Mouse (Mus musculus) large intestine, adult 2 months (tissue): ENCODE results near the gene Cdk19. TPM values are rescaled to one million over a fixed set of nuclear protein-coding genes. Genes with fewer than 3 reads are reported as not detected.

Source experiments
- DNase-seq: peaks from one replicate; pipeline ENCODE4 v3.0.0-alpha.2; 2012; ENCODE audit warnings: low read depth, low spot score
- WGBS: fragments of 180-500 bp; shearing (Covaris S2); methylation state at CpG from one replicate; pipeline ENCODE4 v1.1.7; 2018; 5-methylcytosine and 5-hydroxymethylcytosine counted together
- polyA plus RNA-seq: library from polyadenylated mRNA; depleted of rRNA; stranded (reverse); fragments of >200 nt; gene quantifications from 2 replicates; pipeline ENCODE4 v1.2.3, GENCODE M21; 2012

Cdk19 gene
- polyA plus RNA-seq, 1 experiment, result 3.6 TPM

DNA sequence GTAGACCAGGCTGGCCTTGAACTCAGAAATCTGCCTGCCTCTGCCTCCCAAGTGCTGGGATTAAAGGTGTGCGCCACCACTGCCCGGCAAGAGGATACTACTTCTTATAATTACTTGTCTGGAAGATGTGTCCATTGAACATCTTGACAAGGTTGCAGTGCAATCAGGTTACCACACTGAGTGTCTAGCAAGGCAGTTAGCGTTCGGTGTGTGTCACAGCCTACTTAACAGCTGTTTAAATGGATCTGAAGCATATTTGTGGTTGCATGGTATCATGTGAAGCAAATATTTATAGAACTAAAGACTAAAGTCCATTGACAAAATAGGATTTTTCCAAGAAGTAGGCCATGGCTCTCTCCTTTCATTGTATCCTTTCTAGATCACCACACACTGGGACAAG, 90.8 kb downstream of the Cdk19 start:
- 82% methylated on average over 4 of the region's 4 CpGs for WGBS

GRCm38 (mm10) chr10:40431957-40432356, 92.6 kb downstream of the Cdk19 start:
- WGBS, result 95% methylated on average over 3 of the region's 3 CpGs

More for the DNA sequence above, 90.8 kb downstream of the Cdk19 start:
- DNase-seq, result no peak

GRCm38 (mm10) chr10:40432375-40432774, 93.0 kb downstream of the Cdk19 start:
- no peak for DNase-seq
- WGBS, result 69% methylated on average over 9 of the region's 9 CpGs

More at GRCm38 (mm10) chr10:40431957-40432356, 92.6 kb downstream of the Cdk19 start:
- DNase-seq, result no peak

DNA sequence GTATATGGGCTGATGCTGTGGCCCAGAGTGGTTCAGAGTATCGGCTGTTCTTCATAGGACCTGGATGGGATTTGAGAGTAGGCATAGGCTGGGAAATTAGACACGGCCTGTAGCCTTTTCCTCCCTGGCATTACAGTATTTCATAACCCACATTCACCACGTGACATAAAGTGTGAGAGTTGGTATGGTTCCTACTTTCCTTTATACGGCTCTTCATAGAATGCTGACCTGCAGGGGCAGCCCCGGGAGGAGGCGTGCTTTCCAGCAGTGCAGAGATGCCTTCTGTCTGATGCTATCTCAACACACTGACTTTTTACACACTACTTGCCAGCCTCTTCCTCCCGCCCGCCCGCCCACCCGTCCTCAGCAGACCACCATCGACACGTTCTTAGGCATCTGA, 96.0 kb downstream of the Cdk19 start:
- DNase-seq, result no peak
- WGBS, result 86% methylated on average over 12 of the region's 12 CpGs

GRCm38 (mm10) chr10:40437117-40437516, 97.8 kb downstream of the Cdk19 start:
- 88% methylated on average over 3 of the region's 3 CpGs for WGBS
- no peak for DNase-seq

DNA sequence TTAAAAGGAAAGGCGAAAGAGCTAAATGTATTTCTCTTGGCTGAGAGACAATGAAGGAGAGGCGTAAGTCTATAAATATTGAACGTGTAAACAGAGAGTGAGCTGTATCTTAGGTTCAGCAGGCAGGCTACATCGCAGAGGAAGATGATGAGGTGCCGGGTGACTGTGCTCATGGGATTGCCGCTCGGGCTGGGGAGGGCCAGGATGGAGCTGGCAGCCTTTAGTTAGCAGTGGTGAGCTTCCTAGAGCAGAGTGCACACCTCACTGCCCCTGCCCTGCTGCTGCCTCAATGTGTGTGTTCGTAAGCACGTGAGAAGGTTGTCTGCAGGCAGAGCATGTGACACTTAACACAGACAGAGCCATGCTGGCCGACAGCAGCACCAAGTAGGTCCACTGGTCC, 101.4 kb downstream of the Cdk19 start:
- 30% methylated on average over 10 of the region's 10 CpGs for WGBS
- DNase-seq, result no peak

DNA sequence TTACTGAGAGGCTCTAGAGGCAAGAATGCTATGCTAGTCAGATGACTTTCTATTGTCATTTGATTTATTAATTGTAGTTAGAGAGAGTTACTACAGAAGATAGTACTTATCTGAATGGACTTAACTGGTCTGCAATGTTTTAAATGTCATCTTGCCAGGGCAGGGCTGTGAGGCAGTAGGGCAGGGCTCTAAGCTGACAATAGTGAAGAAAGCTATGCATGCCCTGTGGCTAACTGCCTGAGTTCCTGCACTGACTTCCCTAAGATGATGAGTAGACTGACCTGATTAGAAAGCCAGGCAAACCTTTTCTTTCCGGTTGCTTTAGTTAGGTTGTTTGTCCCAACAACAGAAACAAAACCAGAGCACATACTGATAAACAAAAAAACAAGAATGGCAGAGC, 102.7 kb downstream of the Cdk19 start:
- no peak for DNase-seq
- WGBS, result 80% methylated on average over 1 of the region's 1 CpGs

DNA sequence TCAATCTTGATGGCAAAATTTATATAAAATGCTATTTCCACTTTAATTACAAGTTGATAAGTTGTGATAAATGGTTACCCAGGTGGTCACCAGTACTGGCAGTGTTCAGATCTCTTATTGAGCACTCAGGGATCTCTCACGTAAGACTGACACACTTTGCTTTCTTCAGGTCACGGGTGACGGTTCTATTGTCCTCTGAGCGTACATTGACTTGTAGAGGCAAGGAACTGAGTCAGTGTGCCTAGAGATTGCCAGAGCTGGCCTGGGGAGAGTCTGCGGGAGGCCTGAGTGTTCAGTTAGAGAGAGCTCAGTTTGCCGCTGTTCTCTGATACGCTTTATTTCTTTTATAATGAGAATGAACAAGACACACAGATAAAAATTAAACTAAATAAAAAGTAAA, 104.0 kb downstream of the Cdk19 start:
- 33% methylated on average over 7 of the region's 7 CpGs for WGBS
- no peak for DNase-seq

- WGBS, result 29% methylated on average over 6 of the region's 6 CpGs
- DNase-seq, result no peak
These were observed 104.5 kb downstream of the Cdk19 start for GRCm38 (mm10) chr10:40443806-40444357.

- DNase-seq, result no peak
- WGBS, result 33% methylated on average over 4 of the region's 4 CpGs
These were observed 105.2 kb downstream of the Cdk19 start for GRCm38 (mm10) chr10:40444586-40444985.

DNA sequence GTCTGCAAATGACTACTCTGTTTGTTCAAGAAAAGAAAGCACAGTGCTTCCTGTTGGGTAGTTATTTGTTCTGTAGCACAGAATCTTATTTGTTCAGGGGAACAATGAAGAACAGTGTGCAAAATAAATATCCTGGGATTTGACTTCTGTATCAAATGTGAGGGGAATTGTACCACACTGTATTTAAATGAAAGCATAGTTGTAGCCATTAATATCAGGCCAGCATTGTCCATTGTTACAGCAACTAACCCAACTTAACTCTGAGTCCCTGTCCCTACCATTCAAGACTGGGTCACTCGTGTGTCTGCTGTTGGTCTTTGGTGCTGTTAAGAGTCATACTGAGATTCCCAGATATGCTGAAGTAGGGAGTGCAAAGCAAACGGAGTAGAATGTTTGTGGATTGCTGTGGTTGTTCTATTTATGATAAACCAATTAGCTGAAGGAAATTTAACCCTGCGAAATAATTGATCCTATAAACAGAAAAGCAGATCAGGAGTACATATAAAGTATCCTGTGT, 106.8 kb downstream of the Cdk19 start:
- DNase-seq, result no peak
- 39% methylated on average over 3 of the region's 3 CpGs for WGBS

GRCm38 (mm10) chr10:40446630-40447029, 107.3 kb downstream of the Cdk19 start:
- 79% methylated on average over 3 of the region's 3 CpGs for WGBS
- no peak for DNase-seq

DNA sequence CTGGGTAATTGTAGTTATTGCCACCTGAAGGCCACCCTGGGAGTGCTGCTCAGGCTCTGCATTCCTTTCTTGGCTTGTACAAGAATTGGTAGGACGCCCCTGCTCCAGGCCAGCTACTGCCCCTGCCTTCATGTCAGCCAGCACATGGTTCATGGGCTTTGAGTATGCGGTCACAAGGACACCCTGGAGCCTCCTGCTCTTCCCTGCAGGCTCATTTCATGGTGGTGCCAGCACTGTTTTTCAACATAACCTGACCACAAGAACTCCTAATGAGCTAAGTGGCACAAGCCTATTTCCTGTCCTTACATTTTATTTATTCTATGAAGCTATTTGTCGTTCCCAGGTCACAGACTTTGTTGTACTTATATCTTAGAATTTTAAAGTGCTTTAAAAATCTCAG, 107.9 kb downstream of the Cdk19 start:
- WGBS, result 86% methylated on average over 3 of the region's 3 CpGs
- DNase-seq, result no peak

DNA sequence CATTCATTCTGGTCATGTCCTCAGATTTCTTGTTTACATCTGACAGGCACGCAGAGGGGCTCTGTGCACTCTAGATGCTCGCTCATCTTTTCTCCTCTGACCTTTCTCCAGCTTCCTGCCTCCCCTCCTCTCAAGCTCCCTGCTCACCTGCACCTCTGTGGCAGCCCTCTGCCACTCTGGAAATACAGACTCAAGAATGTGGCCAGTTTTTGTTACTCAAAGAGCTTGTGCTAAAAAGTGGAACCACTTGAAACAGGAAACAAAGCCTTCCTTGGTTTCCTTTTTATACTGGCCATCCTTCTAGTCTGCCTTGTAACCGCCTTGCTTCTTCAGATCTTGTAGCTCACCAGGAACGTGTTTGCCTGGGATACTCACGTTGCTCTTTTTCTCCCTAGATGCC, 108.6 kb downstream of the Cdk19 start:
- no peak for DNase-seq
- 69% methylated on average over 5 of the region's 5 CpGs for WGBS

DNA sequence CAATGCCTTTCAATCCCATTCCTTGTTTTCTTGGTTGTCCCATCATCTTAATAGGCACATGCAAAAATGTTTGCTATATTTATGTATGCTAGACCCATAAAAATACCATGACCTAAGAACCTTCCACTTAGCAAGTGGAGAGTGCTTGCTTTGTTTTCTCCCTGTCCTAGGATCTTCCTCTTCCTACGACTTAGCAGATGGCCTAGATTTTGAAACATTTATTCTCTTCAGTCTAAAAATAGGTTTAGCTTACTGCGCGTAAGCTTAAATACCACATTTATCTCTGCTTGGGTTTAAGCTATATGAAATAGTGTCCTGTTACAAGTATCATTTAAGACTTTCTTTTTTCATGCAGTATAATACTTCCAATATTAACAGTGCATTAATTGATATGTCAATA, 109.1 kb downstream of the Cdk19 start:
- DNase-seq, result no peak
- 68% methylated on average over 3 of the region's 3 CpGs for WGBS

DNA sequence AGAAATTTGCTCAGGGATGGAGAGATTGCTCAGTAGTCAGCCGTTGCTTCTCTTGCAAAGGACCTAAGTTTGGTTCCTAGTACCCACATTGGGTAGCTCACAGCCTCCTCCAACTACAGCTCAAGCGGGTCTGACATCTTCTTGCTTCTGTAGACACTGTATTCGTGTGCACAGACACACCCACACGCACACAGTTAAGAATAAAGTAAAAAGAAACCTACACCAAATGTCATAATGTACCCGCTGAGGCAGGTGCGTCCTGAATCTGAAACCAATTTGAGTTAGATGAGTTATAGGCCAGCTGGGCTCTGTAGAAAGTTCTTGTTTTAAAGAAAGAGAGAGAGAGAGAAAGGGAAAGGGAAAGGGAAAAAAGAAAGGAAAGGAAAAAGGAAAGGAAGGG, 110.2 kb downstream of the Cdk19 start:
- no peak for DNase-seq
- WGBS, result 44% methylated on average over 6 of the region's 6 CpGs

DNA sequence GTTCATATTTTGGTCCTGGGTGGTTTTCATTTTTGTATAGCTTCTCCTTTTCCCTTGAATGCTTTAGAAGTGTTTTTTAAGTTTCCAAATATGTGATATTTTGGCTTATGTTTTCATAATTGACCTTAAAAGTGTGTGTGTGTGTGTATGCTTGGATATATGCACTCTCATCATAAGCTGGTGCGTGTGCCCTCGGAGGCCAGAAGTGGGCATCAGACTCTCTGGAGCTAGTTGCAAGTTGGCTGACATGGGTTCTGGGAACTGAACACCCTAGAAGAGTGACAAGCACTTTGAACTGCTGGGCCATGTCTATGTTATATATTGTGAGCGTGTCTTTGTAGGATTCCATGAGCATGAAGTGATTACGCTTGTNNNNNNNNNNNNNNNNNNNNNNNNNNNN, 110.8 kb downstream of the Cdk19 start:
- WGBS, result 99% methylated on average over 4 of the region's 4 CpGs

GRCm38 (mm10) chr10:40457116-40457515, 117.8 kb downstream of the Cdk19 start:
- 41% methylated on average over 1 of the region's 1 CpGs for WGBS
- no peak for DNase-seq

More for the DNA sequence above, 110.8 kb downstream of the Cdk19 start:
- no peak for DNase-seq

- no peak for DNase-seq
- WGBS, result 97% methylated on average over 17 of the region's 17 CpGs
These were observed 119.8 kb downstream of the Cdk19 start for GRCm38 (mm10) chr10:40459141-40459540.

DNA sequence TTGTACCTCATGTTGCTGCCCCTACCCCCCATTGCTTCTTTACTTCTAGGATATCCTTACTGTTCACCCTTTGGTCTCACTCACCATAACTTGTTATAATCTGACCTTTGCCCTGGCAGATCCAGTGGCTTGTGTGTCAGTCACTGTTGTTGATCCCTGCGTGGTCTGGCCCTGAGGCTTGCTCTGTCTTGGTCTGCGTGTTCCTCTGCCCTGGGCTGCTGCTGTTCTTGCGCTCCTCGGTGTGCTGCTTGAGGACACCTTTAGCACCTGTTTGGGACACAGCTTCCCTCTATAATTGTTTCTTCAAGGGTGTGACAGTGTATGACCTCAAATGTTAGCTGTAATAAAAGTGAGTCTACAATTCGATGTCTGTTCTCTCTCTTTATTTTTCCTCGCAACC, 122.0 kb downstream of the Cdk19 start:
- no peak for DNase-seq
- 42% methylated on average over 6 of the region's 6 CpGs for WGBS

- WGBS, result 40% methylated on average over 3 of the region's 3 CpGs
- DNase-seq, result no peak
These were observed 122.9 kb downstream of the Cdk19 start for GRCm38 (mm10) chr10:40462257-40462656.
